Mouse (Mus musculus) midbrain, embryonic 14.5 days (tissue): ENCODE measurements at regions not wholly inside any gene's neighbourhood (a gene's known extent, or its start where the extent isn't known, plus 50 kb on each side); places are given as distances from the start of the nearest gene placed in this dataset.
"Not testable (repeated sequence)": the region's sequence is repeated elsewhere in the genome, so short reads cannot be mapped to it uniquely, and the experiment has no call there.

Source experiments
- ATAC-seq: fragments of 200-750 bp; cut with Nextera tagmentation; 2 replicates; pipeline ENCODE4 v1.8.0; 2017; ENCODE audit warnings: moderate number of reproducible peaks, moderate library complexity; ENCODE audit not compliant: low FRiP score, low TSS enrichment
- DNase-seq: peaks from one replicate; pipeline ENCODE4 v3.0.0-alpha.2; 2015
- H3K27ac ChIP-seq: fragments of 300-500 bp; sonication (generic); replicated peaks from 2 replicates; pipeline ENCODE4 v1.5.1; 2014; ENCODE audit warnings: mild to moderate bottlenecking, low read depth, low read length, moderate library complexity
- H3K27me3 ChIP-seq: fragments of 300-500 bp; sonication (generic); 2 replicates; pipeline ENCODE4 v1.6.1; 2014; ENCODE audit warnings: low read length, control low read depth, mixed read lengths; ENCODE audit not compliant: control insufficient read depth, insufficient read depth
- H3K36me3 ChIP-seq: fragments of 300-500 bp; sonication (generic); 2 replicates; pipeline ENCODE4 v1.6.1; 2014; ENCODE audit warnings: low read length, control low read depth; ENCODE audit not compliant: control insufficient read depth, insufficient read depth
- H3K4me1 ChIP-seq: fragments of 300-500 bp; sonication (generic); 2 replicates; pipeline ENCODE4 v1.6.1; 2014; ENCODE audit warnings: mild to moderate bottlenecking, antibody characterized with exemption, low read length, control low read depth; ENCODE audit not compliant: control insufficient read depth, insufficient read depth
- H3K4me2 ChIP-seq: fragments of 300-500 bp; sonication (generic); 2 replicates; pipeline ENCODE4 v1.6.1; 2014; ENCODE audit warnings: mild to moderate bottlenecking, low read length, moderate library complexity
- H3K4me3 ChIP-seq: fragments of 300-500 bp; sonication (generic); replicated peaks from 2 replicates; pipeline ENCODE4 v1.5.1; 2014; ENCODE audit warnings: low read depth, low read length
- H3K9ac ChIP-seq: fragments of 300-500 bp; sonication (generic); replicated peaks from 2 replicates; pipeline ENCODE4 v1.6.1; 2014; ENCODE audit warnings: mild to moderate bottlenecking, low read length, moderate library complexity
- H3K9me3 ChIP-seq: fragments of 300-500 bp; sonication (generic); 2 replicates; pipeline ENCODE4 v1.6.1; 2016; ENCODE audit warnings: low read length, control low read depth, mixed read lengths; ENCODE audit not compliant: control insufficient read depth
- WGBS: fragments of 180-500 bp; shearing (Covaris S2); extraction: QIAGEN DNeasy Blood & Tissue Kit; methylation state at CpG from one replicate; pipeline ENCODE4 v1.1.7; 2014; 5-methylcytosine and 5-hydroxymethylcytosine counted together

DNA sequence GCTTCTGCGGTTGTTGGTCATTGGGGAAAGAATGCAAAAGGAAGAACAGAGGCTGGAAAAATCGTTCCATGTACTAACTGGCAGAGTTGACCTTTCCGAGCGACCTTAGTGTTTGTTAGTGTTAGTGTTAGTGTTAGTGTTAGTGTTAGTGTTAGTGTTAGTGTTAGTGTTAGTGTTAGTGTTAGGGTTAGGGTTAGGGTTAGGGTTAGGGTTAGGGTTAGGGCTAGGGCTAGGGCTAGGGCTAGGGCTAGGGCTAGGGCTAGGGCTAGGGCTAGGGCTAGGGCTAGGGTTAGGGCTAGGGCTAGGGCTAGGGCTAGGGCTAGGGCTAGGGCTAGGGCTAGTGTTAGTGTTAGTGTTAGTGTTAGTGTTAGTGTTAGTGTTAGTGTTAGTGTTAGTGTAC is 50.4 kb upstream of the 4931417E11Rik start:
- H3K4me3 ChIP-seq, H3K36me3 ChIP-seq, H3K4me2 ChIP-seq, H3K27ac ChIP-seq, H3K9me3 ChIP-seq, H3K9ac ChIP-seq, DNase-seq, H3K4me1 ChIP-seq, H3K27me3 ChIP-seq, ATAC-seq: not testable (repeated sequence)
- WGBS = 91% methylated on average over 4 of the region's 4 CpGs
